Mouse (Mus musculus) embryonic facial prominence, embryonic 12.5 days (tissue): ENCODE results near the gene Prelp. TPM values are rescaled to one million over a fixed set of nuclear protein-coding genes. Genes with fewer than 3 reads are reported as not detected.

Experiments used
- ATAC-seq: fragments of 200-750 bp; cut with Nextera tagmentation; 2 replicates; pipeline ENCODE4 v1.8.0; 2017; ENCODE audit not compliant: insufficient number of reproducible peaks, insufficient read depth, low FRiP score, low TSS enrichment
- H3K27ac ChIP-seq: fragments of 300-500 bp; sonication (generic); 2 replicates; pipeline ENCODE4 v1.5.1; 2016; ENCODE audit warnings: mild to moderate bottlenecking
- H3K27me3 ChIP-seq: fragments of 300-500 bp; sonication (generic); 2 replicates; pipeline ENCODE4 v1.6.1; 2016; ENCODE audit warnings: mild to moderate bottlenecking, moderate library complexity
- H3K36me3 ChIP-seq: fragments of 300-500 bp; sonication (generic); 2 replicates; pipeline ENCODE4 v1.6.1; 2016; ENCODE audit warnings: mild to moderate bottlenecking
- H3K4me1 ChIP-seq: fragments of 300-500 bp; sonication (generic); 2 replicates; pipeline ENCODE4 v1.6.1; 2016
- H3K4me2 ChIP-seq: fragments of 300-500 bp; sonication (generic); replicated peaks from 2 replicates; pipeline ENCODE4 v1.6.1; 2016; ENCODE audit warnings: mild to moderate bottlenecking, moderate library complexity
- H3K4me3 ChIP-seq: fragments of 300-500 bp; sonication (generic); 2 replicates; pipeline ENCODE4 v1.5.1; 2016; ENCODE audit warnings: mild to moderate bottlenecking
- H3K9ac ChIP-seq: fragments of 300-500 bp; sonication (generic); 2 replicates; pipeline ENCODE4 v1.6.1; 2016; ENCODE audit warnings: mild to moderate bottlenecking, moderate library complexity
- H3K9me3 ChIP-seq: fragments of 300-500 bp; sonication (generic); 2 replicates; pipeline ENCODE4 v1.6.1; 2016; ENCODE audit warnings: mild to moderate bottlenecking, moderate library complexity
- WGBS: fragments of 180-500 bp; shearing (Covaris S2); methylation state at CpG from one replicate; pipeline ENCODE4 v1.1.7; 2016; 5-methylcytosine and 5-hydroxymethylcytosine counted together
- polyA plus RNA-seq: library from polyadenylated mRNA; unstranded; fragments of >200 nt; fragmentation: Nextera tagmentation; extraction: Ambion mirVana; gene quantifications from 2 replicates; pipeline ENCODE4 v1.2.1, GENCODE M21; 2016

Prelp gene
- polyA plus RNA-seq, 1 experiment from 2014 or later = 1.9 TPM

GRCm38 (mm10) chr1:133933301-133934195, 12.3 kb upstream of the Prelp start:
- no peak overlapping the region for H3K9ac ChIP-seq
- H3K36me3 ChIP-seq = no peaks in the 10 kb centered on the region
- ATAC-seq = no peak
- no peak overlapping the region for H3K4me2 ChIP-seq
- H3K27me3 ChIP-seq = no peaks in the 10 kb centered on the region
- 41% methylated on average over 14 of the region's 14 CpGs for WGBS
- H3K4me3 ChIP-seq = no peak overlapping the region
- no peaks in the 10 kb centered on the region for H3K4me1 ChIP-seq
- no peak overlapping the region for H3K27ac ChIP-seq
- H3K9me3 ChIP-seq = no peaks in the 10 kb centered on the region

GRCm38 (mm10) chr1:133929980-133930379, 8.8 kb upstream of the Prelp start:
- H3K4me2 ChIP-seq = no peak overlapping the region
- H3K27ac ChIP-seq = no peak overlapping the region
- no peaks in the 10 kb centered on the region for H3K4me1 ChIP-seq
- no peaks in the 10 kb centered on the region for H3K36me3 ChIP-seq
- 47% methylated on average over 3 of the region's 3 CpGs for WGBS
- H3K9ac ChIP-seq = no peak overlapping the region
- H3K27me3 ChIP-seq = no peaks in the 10 kb centered on the region
- no peak overlapping the region for H3K4me3 ChIP-seq
- ATAC-seq = no peak
- no peaks in the 10 kb centered on the region; the same call in 1 of the 2 replicates for H3K9me3 ChIP-seq

GRCm38 (mm10) chr1:133925223-133925622, 4.0 kb upstream of the Prelp start:
- Histone ChIP-seq H3K4me1 (peaks cover 17% of the 10 kb centered on the region), H3K9me3 (no peaks in the 10 kb centered on the region; the same call in 1 of the 2 replicates), H3K4me2 (no peak overlapping the region), H3K27me3 (no peaks in the 10 kb centered on the region), H3K36me3 (no peaks in the 10 kb centered on the region), H3K4me3 (no peak overlapping the region), H3K27ac (no peak overlapping the region), H3K9ac (no peak overlapping the region)
- ATAC-seq = no peak
- WGBS = 92% methylated on average over 3 of the region's 3 CpGs

- Histone ChIP-seq H3K9ac (no peak overlapping the region), H3K4me1 (peaks cover 21% of the 10 kb centered on the region), H3K9me3 (no peaks in the 10 kb centered on the region; the same call in 1 of the 2 replicates), H3K4me3 (no peak overlapping the region), H3K36me3 (no peaks in the 10 kb centered on the region), H3K4me2 (peak overlapping the region; percentile 18; the same call in 1 of the 2 replicates), H3K27ac (no peak overlapping the region), H3K27me3 (no peaks in the 10 kb centered on the region)
- peak; percentile 41; the same call in 1 of the 2 replicates for ATAC-seq
- 18% methylated on average over 7 of the region's 7 CpGs for WGBS
Measured at GRCm38 (mm10) chr1:133924141-133924875, 3.1 kb upstream of the Prelp start.

- H3K4me3 ChIP-seq = no peak overlapping the region
- H3K36me3 ChIP-seq = no peaks in the 10 kb centered on the region
- no peak overlapping the region for H3K4me2 ChIP-seq
- no peak overlapping the region for H3K9ac ChIP-seq
- H3K27ac ChIP-seq = no peak overlapping the region
- no peaks in the 10 kb centered on the region; the same call in 1 of the 2 replicates for H3K9me3 ChIP-seq
- peaks cover 22% of the 10 kb centered on the region for H3K4me1 ChIP-seq
- 90% methylated on average over 5 of the region's 5 CpGs for WGBS
- no peak for ATAC-seq
- H3K27me3 ChIP-seq = no peaks in the 10 kb centered on the region
Measured at GRCm38 (mm10) chr1:133923071-133923470, 1.9 kb upstream of the Prelp start.

GRCm38 (mm10) chr1:133920876-133921275, 338 bp downstream of the Prelp start:
- WGBS = 29% methylated on average over 3 of the region's 3 CpGs
- Histone ChIP-seq H3K27me3 (no peaks in the 10 kb centered on the region), H3K9me3 (no peaks in the 10 kb centered on the region; the same call in 1 of the 2 replicates), H3K9ac (no peak overlapping the region), H3K4me3 (no peak overlapping the region), H3K36me3 (no peaks in the 10 kb centered on the region), H3K4me2 (0 out of 2 replicates have a peak overlapping the region, but pooled peaks have one; percentile 6), H3K27ac (peak overlapping the region; percentile 30; the same call in 1 of the 2 replicates), H3K4me1 (peaks cover 29% of the 10 kb centered on the region)
- no peak for ATAC-seq

- peaks cover 29% of the 10 kb centered on the region for H3K4me1 ChIP-seq
- no peaks in the 10 kb centered on the region for H3K9me3 ChIP-seq
- no peak overlapping the region for H3K27ac ChIP-seq
- no peak overlapping the region for H3K9ac ChIP-seq
- no peaks in the 10 kb centered on the region for H3K36me3 ChIP-seq
- ATAC-seq = no peak
- no peak overlapping the region for H3K4me2 ChIP-seq
- WGBS = 56% methylated on average over 3 of the region's 3 CpGs
- H3K4me3 ChIP-seq = no peak overlapping the region
- no peaks in the 10 kb centered on the region for H3K27me3 ChIP-seq
Measured at GRCm38 (mm10) chr1:133920401-133920800, 813 bp downstream of the Prelp start.

GRCm38 (mm10) chr1:133918088-133918470, 3.1 kb downstream of the Prelp start:
- Histone ChIP-seq H3K4me3 (no peak overlapping the region), H3K36me3 (no peaks in the 10 kb centered on the region), H3K27ac (0 out of 2 replicates have a peak overlapping the region, but pooled peaks have one; percentile 26), H3K4me2 (no peak overlapping the region), H3K4me1 (peaks cover 29% of the 10 kb centered on the region), H3K9ac (no peak overlapping the region), H3K27me3 (no peaks in the 10 kb centered on the region), H3K9me3 (no peaks in the 10 kb centered on the region)
- ATAC-seq = 0 out of 2 replicates have a peak, but pooled peaks have one; percentile 23
- 50% methylated on average over 6 of the region's 6 CpGs for WGBS

- Histone ChIP-seq H3K4me2 (no peak overlapping the region), H3K36me3 (no peaks in the 10 kb centered on the region), H3K27me3 (no peaks in the 10 kb centered on the region), H3K27ac (0 out of 2 replicates have a peak overlapping the region, but pooled peaks have one; percentile 26), H3K4me3 (no peak overlapping the region), H3K9ac (no peak overlapping the region), H3K4me1 (peaks cover 29% of the 10 kb centered on the region), H3K9me3 (no peaks in the 10 kb centered on the region)
- ATAC-seq = peak; percentile 30; the same call in 1 of the 2 replicates
- 24% methylated on average over 11 of the region's 11 CpGs for WGBS
Measured at GRCm38 (mm10) chr1:133917456-133918087, 3.6 kb downstream of the Prelp start.

- peaks cover 18% of the 10 kb centered on the region for H3K4me1 ChIP-seq
- no peak overlapping the region for H3K4me3 ChIP-seq
- no peak for ATAC-seq
- H3K27me3 ChIP-seq = no peaks in the 10 kb centered on the region
- 68% methylated on average over 8 of the region's 8 CpGs for WGBS
- no peak overlapping the region for H3K9ac ChIP-seq
- no peaks in the 10 kb centered on the region for H3K9me3 ChIP-seq
- no peak overlapping the region for H3K4me2 ChIP-seq
- no peak overlapping the region for H3K27ac ChIP-seq
- H3K36me3 ChIP-seq = no peaks in the 10 kb centered on the region
Measured at GRCm38 (mm10) chr1:133915723-133916355, 5.4 kb downstream of the Prelp start.

- Histone ChIP-seq H3K9ac (no peak overlapping the region), H3K27me3 (peaks cover 6% of the 10 kb centered on the region; the same call in 1 of the 2 replicates), H3K4me1 (peaks cover 11% of the 10 kb centered on the region), H3K9me3 (no peaks in the 10 kb centered on the region), H3K4me3 (no peak overlapping the region), H3K36me3 (no peaks in the 10 kb centered on the region), H3K4me2 (no peak overlapping the region), H3K27ac (no peak overlapping the region)
- WGBS = 86% methylated on average over 13 of the region's 13 CpGs
- no peak for ATAC-seq
Measured at GRCm38 (mm10) chr1:133915115-133915514, 6.1 kb downstream of the Prelp start.
